Mouse (Mus musculus): ENCODE measurements around the gene Dapk1.

GRCm38 (mm10) chr13:60646791-60647190 is 45.0 kb downstream of the Dapk1 start:
- TF ChIP-seq CTCF (IDR thresholded peaks at IDR 0.05; ENCODE audit: low read depth, low read length) (no peak), POLR2A (IDR thresholded peaks at IDR 0.05; ENCODE audit: borderline replicate concordance, low read depth, low read length) (no peak)
